Mouse (Mus musculus) midbrain, embryonic 10.5 days (tissue): Measurements from ENCODE around the gene Ceacam1. TPM values are rescaled to one million over a fixed set of nuclear protein-coding genes. Genes with fewer than 3 reads are reported as not detected.
A peak's percentile ranks its signal among the peaks of the same experiment; 100 is the strongest.
"Not testable (repeated sequence)": the region's sequence is repeated elsewhere in the genome, so short reads cannot be mapped to it uniquely, and the experiment has no call there.

ENCODE experiments used
- DNase-seq: peaks from one replicate; pipeline ENCODE4 v3.0.0-alpha.2; 2017; ENCODE audit warnings: low spot score
- H3K27ac ChIP-seq: fragments of 300-500 bp; sonication (generic); replicated peaks from 2 replicates; pipeline ENCODE4 v1.5.1; 2016; ENCODE audit warnings: mild to moderate bottlenecking
- H3K27me3 ChIP-seq: fragments of 300-500 bp; sonication (generic); 2 replicates; pipeline ENCODE4 v1.6.1; 2016; ENCODE audit warnings: low read depth, mild to moderate bottlenecking; ENCODE audit not compliant: poor library complexity, severe bottlenecking
- H3K36me3 ChIP-seq: fragments of 300-500 bp; sonication (generic); 2 replicates; pipeline ENCODE4 v1.6.1; 2016; ENCODE audit warnings: mild to moderate bottlenecking, moderate library complexity
- H3K4me1 ChIP-seq: fragments of 300-500 bp; sonication (generic); 2 replicates; pipeline ENCODE4 v1.6.1; 2016
- H3K4me3 ChIP-seq: fragments of 300-500 bp; sonication (generic); 2 replicates; pipeline ENCODE4 v1.5.1; 2016; ENCODE audit warnings: mild to moderate bottlenecking, moderate library complexity
- H3K9me3 ChIP-seq: fragments of 300-500 bp; sonication (generic); replicated peaks from 2 replicates; pipeline ENCODE4 v1.6.1; 2016; ENCODE audit warnings: mild to moderate bottlenecking
- WGBS: fragments of 180-500 bp; shearing (Covaris S2); methylation state at CpG from one replicate; pipeline ENCODE4 v1.1.7; 2016; 5-methylcytosine and 5-hydroxymethylcytosine counted together
- polyA plus RNA-seq: library from polyadenylated mRNA; unstranded; fragments of >200 nt; fragmentation: Nextera tagmentation; extraction: Ambion mirVana; gene quantifications from 2 replicates; pipeline ENCODE4 v1.2.1, GENCODE M21; 2016

Ceacam1 gene
- polyA plus RNA-seq, 1 experiment from 2014 or later = 0.53 TPM

- H3K9me3 ChIP-seq = no peaks in the 10 kb centered on the region
- no peaks in the 10 kb centered on the region for H3K36me3 ChIP-seq
- H3K4me3 ChIP-seq = no peak overlapping the region
- H3K4me1 ChIP-seq = peaks cover 15% of the 10 kb centered on the region
- no peak for DNase-seq
- H3K27me3 ChIP-seq = no peaks in the 10 kb centered on the region
- WGBS = 70% methylated on average over 2 of the region's 2 CpGs
- 0 out of 2 replicates have a peak overlapping the region, but pooled peaks have one; percentile 7 for H3K27ac ChIP-seq
Measured at GRCm38 (mm10) chr7:25435546-25435851, 41.9 kb downstream of the Ceacam1 start.

GRCm38 (mm10) chr7:25434654-25435545, 42.5 kb downstream of the Ceacam1 start:
- H3K27me3 ChIP-seq = no peaks in the 10 kb centered on the region
- WGBS = 92% methylated on average over 10 of the region's 10 CpGs
- 0 out of 2 replicates have a peak overlapping the region, but pooled peaks have one; percentile 28 for H3K27ac ChIP-seq
- H3K9me3 ChIP-seq = no peaks in the 10 kb centered on the region
- H3K4me3 ChIP-seq = no peak overlapping the region
- H3K36me3 ChIP-seq = no peaks in the 10 kb centered on the region
- no peak for DNase-seq
- peaks cover 15% of the 10 kb centered on the region for H3K4me1 ChIP-seq

- Histone ChIP-seq H3K36me3 (no peaks in the 10 kb centered on the region), H3K27ac (peak overlapping the region; percentile 75), H3K4me3 (no peak overlapping the region), H3K9me3 (no peaks in the 10 kb centered on the region), H3K27me3 (no peaks in the 10 kb centered on the region), H3K4me1 (peaks cover 15% of the 10 kb centered on the region)
- 93% methylated on average over 9 of the region's 9 CpGs for WGBS
- no peak for DNase-seq
Measured at GRCm38 (mm10) chr7:25433781-25434560, 43.4 kb downstream of the Ceacam1 start.

- peaks cover 15% of the 10 kb centered on the region for H3K4me1 ChIP-seq
Measured at GRCm38 (mm10) chr7:25433007-25433541, 44.3 kb downstream of the Ceacam1 start.

DNA sequence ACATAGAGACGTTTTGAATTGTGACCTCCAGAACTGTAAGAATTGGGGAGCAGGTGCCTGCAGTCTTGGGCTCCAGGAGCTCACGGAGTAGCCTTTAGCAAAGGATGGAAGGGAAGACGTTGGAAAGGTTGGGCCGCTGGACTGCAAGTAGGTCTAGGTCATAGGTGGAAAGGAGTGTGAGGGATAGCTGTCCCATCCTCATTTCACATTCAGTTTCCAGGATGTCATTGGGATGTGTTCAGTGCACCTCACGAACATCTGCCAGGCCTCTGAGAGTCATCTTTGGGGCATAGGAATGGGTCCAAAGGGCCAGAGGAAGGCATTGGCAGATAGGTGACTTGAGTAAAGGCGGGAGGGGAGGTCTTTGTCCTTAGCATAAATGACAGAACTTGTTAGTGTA, 45.0 kb downstream of the Ceacam1 start:
- Histone ChIP-seq H3K27ac (no peak overlapping the region), H3K36me3 (no peaks in the 10 kb centered on the region)

More at GRCm38 (mm10) chr7:25433007-25433541, 44.3 kb downstream of the Ceacam1 start:
- 20% methylated on average over 5 of the region's 5 CpGs for WGBS
- no peaks in the 10 kb centered on the region for H3K27me3 ChIP-seq
- H3K9me3 ChIP-seq = no peaks in the 10 kb centered on the region
- H3K36me3 ChIP-seq = no peaks in the 10 kb centered on the region
- no peak for DNase-seq
- H3K27ac ChIP-seq = peak overlapping the region; percentile 75
- H3K4me3 ChIP-seq = no peak overlapping the region

GRCm38 (mm10) chr7:25429886-25430784, 47.3 kb downstream of the Ceacam1 start:
- no peak for DNase-seq
- H3K9me3 ChIP-seq = no peaks in the 10 kb centered on the region
- no peak overlapping the region for H3K27ac ChIP-seq
- H3K36me3 ChIP-seq = no peaks in the 10 kb centered on the region
- no peaks in the 10 kb centered on the region for H3K27me3 ChIP-seq
- WGBS = 89% methylated on average over 4 of the region's 4 CpGs
- peaks cover 15% of the 10 kb centered on the region for H3K4me1 ChIP-seq
- H3K4me3 ChIP-seq = no peak overlapping the region

More for the DNA sequence above, 45.0 kb downstream of the Ceacam1 start:
- 90% methylated on average over 6 of the region's 6 CpGs for WGBS
- H3K4me1 ChIP-seq = peaks cover 15% of the 10 kb centered on the region
- no peak overlapping the region for H3K4me3 ChIP-seq
- H3K9me3 ChIP-seq = no peaks in the 10 kb centered on the region
- H3K27me3 ChIP-seq = no peaks in the 10 kb centered on the region
- DNase-seq = no peak

GRCm38 (mm10) chr7:25428321-25428720, 49.1 kb downstream of the Ceacam1 start:
- H3K4me3 ChIP-seq = no peak overlapping the region
- 88% methylated on average over 3 of the region's 3 CpGs for WGBS
- peaks cover 3% of the 10 kb centered on the region; the same call in 1 of the 2 replicates for H3K27me3 ChIP-seq
- H3K36me3 ChIP-seq = no peaks in the 10 kb centered on the region
- H3K27ac ChIP-seq = no peak overlapping the region
- DNase-seq = no peak
- no peaks in the 10 kb centered on the region for H3K9me3 ChIP-seq
- peaks cover 7% of the 10 kb centered on the region for H3K4me1 ChIP-seq

GRCm38 (mm10) chr7:25427144-25427543, 50.3 kb downstream of the Ceacam1 start:
- no peak for DNase-seq
- Histone ChIP-seq H3K4me3 (no peak overlapping the region), H3K4me1 (0 out of 2 replicates have a peak, but pooled peaks cover 6% of the 10 kb centered on the region), H3K27ac (no peak overlapping the region), H3K27me3 (peaks cover 14% of the 10 kb centered on the region), H3K9me3 (no peaks in the 10 kb centered on the region), H3K36me3 (no peaks in the 10 kb centered on the region)
- WGBS = 85% methylated on average over 5 of the region's 5 CpGs

GRCm38 (mm10) chr7:25426380-25426779, 51.0 kb downstream of the Ceacam1 start:
- H3K27me3 ChIP-seq = peaks cover 21% of the 10 kb centered on the region
- not testable (repeated sequence) for H3K36me3 ChIP-seq, H3K4me1 ChIP-seq, DNase-seq, H3K4me3 ChIP-seq, H3K27ac ChIP-seq, H3K9me3 ChIP-seq
- WGBS = 91% methylated on average over 4 of the region's 4 CpGs

- no peak overlapping the region for H3K27ac ChIP-seq
- H3K9me3 ChIP-seq = no peaks in the 10 kb centered on the region
- peaks cover 21% of the 10 kb centered on the region for H3K27me3 ChIP-seq
- 37% methylated on average over 4 of the region's 4 CpGs for WGBS
- H3K4me1 ChIP-seq = 0 out of 2 replicates have a peak, but pooled peaks cover 6% of the 10 kb centered on the region
- no peak overlapping the region for H3K4me3 ChIP-seq
- DNase-seq = peak; percentile 71
- no peaks in the 10 kb centered on the region for H3K36me3 ChIP-seq
Measured at GRCm38 (mm10) chr7:25424429-25424828, 53.0 kb downstream of the Ceacam1 start.

DNA sequence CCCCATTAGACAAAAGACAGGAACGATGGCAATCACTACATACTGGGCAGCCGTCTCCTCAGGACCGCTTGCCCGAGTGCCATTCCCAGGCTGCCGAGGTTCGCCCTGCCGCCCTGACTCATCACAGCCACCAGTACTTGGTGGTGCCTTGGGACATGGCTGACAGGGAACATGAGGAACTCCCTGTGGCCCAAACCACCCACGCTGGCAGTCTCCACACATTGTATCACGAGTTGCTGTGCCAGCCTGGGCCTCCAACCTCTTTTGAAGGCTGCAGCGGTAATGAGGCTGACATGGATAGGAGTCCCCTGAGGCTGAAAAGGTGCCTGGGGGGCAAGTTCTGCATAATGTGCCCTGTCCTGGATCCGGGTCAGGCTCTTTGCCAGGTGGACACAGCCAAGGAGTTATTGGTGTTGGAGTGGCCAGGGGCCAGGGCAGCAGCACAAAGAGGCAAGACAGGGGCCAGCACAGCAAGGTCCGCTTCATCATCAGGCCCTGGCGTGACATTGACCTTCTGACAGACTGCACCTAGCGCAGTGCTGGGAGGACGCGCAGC, 55.0 kb downstream of the Ceacam1 start:
- no peaks in the 10 kb centered on the region for H3K9me3 ChIP-seq
- WGBS = 70% methylated on average over 16 of the region's 16 CpGs
- DNase-seq = no peak
- H3K27ac ChIP-seq = no peak overlapping the region
- 0 out of 2 replicates have a peak, but pooled peaks cover 6% of the 10 kb centered on the region for H3K4me1 ChIP-seq
- H3K4me3 ChIP-seq = no peak overlapping the region
- H3K27me3 ChIP-seq = peaks cover 21% of the 10 kb centered on the region
- H3K36me3 ChIP-seq = no peaks in the 10 kb centered on the region
